Mouse (Mus musculus) lung, adult 2 months (tissue): ENCODE measurements around the gene Eml6.

Experiments used
- CTCF ChIP-seq: fragments of 200-500 bp; IDR thresholded peaks from 2 replicates; pipeline ENCODE4 v1.5.1; 2011; ENCODE audit warnings: mild to moderate bottlenecking, low read length, control low read depth; ENCODE audit not compliant: insufficient read depth
- POLR2A ChIP-seq: fragments of 200-500 bp; IDR thresholded peaks from 2 replicates; pipeline ENCODE4 v1.6.1; 2011; ENCODE audit warnings: low read depth, mild to moderate bottlenecking, control low read depth, low read length, borderline replicate concordance; ENCODE audit errors: extremely low read depth

DNA sequence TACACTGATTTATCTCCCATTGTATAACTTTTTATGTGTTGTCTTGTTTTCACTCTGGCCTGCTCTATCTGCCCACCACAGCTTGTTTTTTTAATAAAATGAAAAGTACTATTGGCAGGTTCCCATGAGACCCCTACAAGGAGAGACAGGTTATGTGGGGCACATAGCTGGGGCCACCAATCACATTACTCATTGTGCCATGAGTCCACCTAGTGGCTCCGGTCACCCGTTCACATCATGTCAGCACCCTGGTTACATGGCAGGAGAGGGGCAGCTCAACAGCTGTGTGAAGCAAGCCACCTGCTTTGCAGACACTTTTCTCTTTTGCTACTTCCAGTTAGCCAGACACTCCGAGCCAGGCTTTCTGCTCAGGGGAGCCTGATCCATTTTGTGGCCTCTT is 213.4 kb downstream of the Eml6 start:
- TF ChIP-seq CTCF (no peak), POLR2A (no peak)
